In genomic region chr6:34230768-34231381, GRCm38 (mm10) we compare ENCODE assay signal across 8 mouse cellular contexts. TPM values are rescaled to one million over a fixed set of nuclear protein-coding genes. Genes with fewer than 3 reads are reported as not detected.
DNase-seq lines count a peak whose midpoint lies in the region; ATAC-seq lines count a peak whose summit lies in the region.

No protein-coding gene starts in this region.

- no peaks in the 10 kb centered on the region; the same call in 1 of the 2 replicates for H3K27me3 ChIP-seq in midbrain, embryonic 10.5 days (ENCODE audit: low read depth, poor library complexity, severe bottlenecking)
- H3K27me3 ChIP-seq in midbrain, embryonic 13.5 days: no peaks in the 10 kb centered on the region
- 0 out of 2 replicates have a peak, but pooled peaks cover 3% of the 10 kb centered on the region for H3K27me3 ChIP-seq in hindbrain, embryonic 13.5 days
- no peaks in the 10 kb centered on the region for H3K27me3 ChIP-seq in midbrain, embryonic 14.5 days (ENCODE audit: control insufficient read depth, insufficient read depth, low read length)

- ATAC-seq in midbrain, embryonic 13.5 days: no peak
- peak; percentile 82 for ATAC-seq in common myeloid progenitor, adult 5-6 weeks (replicated peaks; ENCODE audit: low read depth, poor library complexity, severe bottlenecking)
- peak; percentile 61; the same call in 1 of the 2 replicates for ATAC-seq in hindbrain, embryonic 13.5 days (ENCODE audit: low FRiP score)
- ATAC-seq in midbrain, embryonic 14.5 days (ENCODE audit: low FRiP score, low TSS enrichment): no peak

- peak; percentile 43 for DNase-seq in midbrain, embryonic 10.5 days (ENCODE audit: low spot score)
- DNase-seq in T-cell, adult 2 months (ENCODE audit: low spot score): peak; percentile 15
- peak; percentile 31 to 75 for DNase-seq in layer of hippocampus, postnatal 25 days (ENCODE audit: extremely low spot score in 1 of 2, low spot score in 1 of 2)
- DNase-seq in midbrain, embryonic 14.5 days: peak; percentile 87
- DNase-seq in thymus, postnatal 4 days: peak; percentile 77

- H3K27ac ChIP-seq in midbrain, embryonic 10.5 days (replicated peaks): no peak overlapping the region
- H3K27ac ChIP-seq in midbrain, embryonic 13.5 days: no peak overlapping the region
- no peak overlapping the region for H3K27ac ChIP-seq in hindbrain, embryonic 13.5 days
- H3K27ac ChIP-seq in midbrain, embryonic 14.5 days (replicated peaks; ENCODE audit: low read depth, low read length): no peak overlapping the region

- no peaks in the 10 kb centered on the region for H3K36me3 ChIP-seq in midbrain, embryonic 10.5 days
- no peaks in the 10 kb centered on the region for H3K36me3 ChIP-seq in midbrain, embryonic 13.5 days
- H3K36me3 ChIP-seq in hindbrain, embryonic 13.5 days: no peaks in the 10 kb centered on the region
- no peaks in the 10 kb centered on the region for H3K36me3 ChIP-seq in midbrain, embryonic 14.5 days (ENCODE audit: control insufficient read depth, insufficient read depth, low read length)

- H3K9ac ChIP-seq in midbrain, embryonic 13.5 days (replicated peaks): no peak overlapping the region
- H3K9ac ChIP-seq in hindbrain, embryonic 13.5 days: no peak overlapping the region
- H3K9ac ChIP-seq in midbrain, embryonic 14.5 days (replicated peaks; ENCODE audit: low read length): no peak overlapping the region

- no peak overlapping the region for H3K4me2 ChIP-seq in midbrain, embryonic 13.5 days (replicated peaks)
- no peak overlapping the region for H3K4me2 ChIP-seq in hindbrain, embryonic 13.5 days
- no peak overlapping the region for H3K4me2 ChIP-seq in midbrain, embryonic 14.5 days (ENCODE audit: low read length)

- H3K9me3 ChIP-seq in midbrain, embryonic 10.5 days (replicated peaks): no peaks in the 10 kb centered on the region
- no peaks in the 10 kb centered on the region for H3K9me3 ChIP-seq in midbrain, embryonic 13.5 days
- H3K9me3 ChIP-seq in hindbrain, embryonic 13.5 days: no peaks in the 10 kb centered on the region
- H3K9me3 ChIP-seq in midbrain, embryonic 14.5 days (ENCODE audit: control insufficient read depth, low read length): no peaks in the 10 kb centered on the region

- no peak overlapping the region for H3K4me3 ChIP-seq in midbrain, embryonic 10.5 days
- no peak overlapping the region for H3K4me3 ChIP-seq in midbrain, embryonic 13.5 days (replicated peaks)
- no peak overlapping the region for H3K4me3 ChIP-seq in hindbrain, embryonic 13.5 days
- H3K4me3 ChIP-seq in midbrain, embryonic 14.5 days (replicated peaks; ENCODE audit: low read depth, low read length): no peak overlapping the region

- peaks cover 13% of the 10 kb centered on the region; the same call in 1 of the 2 replicates for H3K4me1 ChIP-seq in midbrain, embryonic 10.5 days
- no peaks in the 10 kb centered on the region; the same call in 1 of the 2 replicates for H3K4me1 ChIP-seq in midbrain, embryonic 13.5 days (replicated peaks)
- H3K4me1 ChIP-seq in hindbrain, embryonic 13.5 days (replicated peaks): peaks cover 5% of the 10 kb centered on the region; the same call in 1 of the 2 replicates
- no peaks in the 10 kb centered on the region for H3K4me1 ChIP-seq in midbrain, embryonic 14.5 days (ENCODE audit: control insufficient read depth, insufficient read depth, low read length)

- WGBS in midbrain, embryonic 10.5 days: 49% methylated on average over 13 of the region's 13 CpGs
- 43% methylated on average over 13 of the region's 13 CpGs for WGBS in midbrain, embryonic 13.5 days
- WGBS in hindbrain, embryonic 13.5 days: 35% methylated on average over 13 of the region's 13 CpGs
- WGBS in midbrain, embryonic 14.5 days: 40% methylated on average over 13 of the region's 13 CpGs

RNA-seq across cellular contexts. Expression of gene Slc35b4, which starts 54.0 kb away (rescaled TPM):
- 50.7 and 54.7 TPM in 2 replicates for polyA plus RNA-seq in midbrain, embryonic 10.5 days (2016; fragmentation: Nextera tagmentation; extraction: Ambion mirVana)
- polyA plus RNA-seq in midbrain, embryonic 13.5 days (2015; fragmentation: Nextera tagmentation; extraction: Ambion mirVana): 39.3 and 42.3 TPM in 2 replicates
- 28.8 and 29.5 TPM in 2 replicates for total RNA-seq in common myeloid progenitor, adult 5-6 weeks (2017)
- polyA plus RNA-seq in hindbrain, embryonic 13.5 days (2015; fragmentation: Nextera tagmentation; extraction: Ambion mirVana): 36.8 and 40.7 TPM in 2 replicates
- total RNA-seq in layer of hippocampus, postnatal 25 days (2021): 10 to 100 TPM; 55.2 to 58.2 TPM
- 33.3 and 40.1 TPM in 2 replicates for polyA plus RNA-seq in midbrain, embryonic 14.5 days (2014; fragmentation: Nextera tagmentation; extraction: Ambion mirVana)

Comparison
In these comparisons a context has a peak if more than half of its experiments do, and no peak if none do; other contexts are left out.
1. DNase-seq: peak in every context shown above with its lines; median percentile 87 in midbrain, embryonic 14.5 days; 77 in thymus, postnatal 4 days; 53 in layer of hippocampus, postnatal 25 days; 43 in midbrain, embryonic 10.5 days; 15 in T-cell, adult 2 months.
2. ATAC-seq: peak in common myeloid progenitor, adult 5-6 weeks (single experiment) and hindbrain, embryonic 13.5 days (single experiment); none in midbrain, embryonic 13.5 days (single experiment) and midbrain, embryonic 14.5 days (single experiment).